Mouse (Mus musculus): Measurements from ENCODE around the gene Nif3l1.

Gene Nif3l1

GRCm38 (mm10) chr1:58458867-58459266 lies 13.9 kb downstream of the Nif3l1 start:
- DNase-seq: no peak

DNA sequence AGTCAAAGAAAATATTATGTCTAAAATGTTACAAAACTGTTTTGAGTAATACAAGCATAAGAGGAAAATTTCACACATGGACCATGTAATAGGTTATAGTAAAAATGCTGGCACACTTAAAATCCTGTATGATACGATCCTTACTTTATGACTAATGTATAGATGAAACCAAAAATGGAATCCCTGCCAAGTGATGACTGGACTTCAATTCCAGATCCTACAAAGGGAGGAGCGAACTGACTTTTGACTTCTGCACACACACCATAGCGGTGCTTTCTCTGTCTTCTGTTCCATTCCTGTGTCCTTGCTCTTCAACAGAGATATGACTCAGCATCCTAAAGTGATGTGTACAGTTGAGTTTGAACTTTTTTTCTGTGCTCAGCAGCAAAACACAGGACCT lies 15.6 kb downstream of the Nif3l1 start:
- no peak for DNase-seq

DNA sequence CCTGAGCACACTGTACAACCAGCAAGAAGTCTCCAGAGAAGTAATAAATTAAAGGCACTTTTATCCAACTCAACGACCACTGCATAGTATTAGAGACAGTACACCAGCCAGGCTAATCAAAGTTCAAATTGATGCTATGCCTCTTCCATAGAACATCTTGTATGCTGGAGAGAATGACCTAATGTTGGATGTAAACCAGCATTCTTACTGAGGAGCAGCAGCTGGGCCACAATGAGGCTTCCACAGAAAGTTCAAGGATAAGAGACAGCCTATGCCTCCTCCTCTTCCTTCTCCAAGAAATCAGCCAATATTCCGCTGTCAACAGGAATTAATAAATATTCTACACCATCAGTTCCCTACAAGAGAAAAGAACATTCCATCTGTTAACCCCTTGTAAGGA lies 19.0 kb downstream of the Nif3l1 start:
- no peak for DNase-seq

DNA sequence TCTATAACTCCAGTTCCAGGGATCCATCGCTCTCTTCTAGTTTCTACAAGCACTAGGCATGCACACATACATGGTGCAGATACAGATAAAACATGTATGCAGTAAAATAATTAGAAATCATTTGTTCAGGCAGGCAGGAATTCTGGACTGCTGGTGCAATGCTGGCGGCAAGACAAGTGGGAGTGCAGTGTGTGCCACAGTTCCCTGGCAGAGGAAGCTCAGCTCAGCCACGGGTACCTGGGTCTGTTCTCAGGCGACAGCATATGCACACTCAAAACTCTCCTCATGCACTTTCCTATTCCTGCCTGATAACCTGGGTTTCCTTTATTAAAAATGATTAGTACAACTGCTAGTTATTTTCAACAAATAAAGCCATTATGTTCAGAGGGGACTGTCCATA lies 20.1 kb downstream of the Nif3l1 start:
- DNase-seq: no peak

- DNase-seq: no peak
Measured at GRCm38 (mm10) chr1:58465561-58465960, 20.6 kb downstream of the Nif3l1 start.

- no peak for DNase-seq
Measured at GRCm38 (mm10) chr1:58475662-58476061, 30.7 kb downstream of the Nif3l1 start.

DNA sequence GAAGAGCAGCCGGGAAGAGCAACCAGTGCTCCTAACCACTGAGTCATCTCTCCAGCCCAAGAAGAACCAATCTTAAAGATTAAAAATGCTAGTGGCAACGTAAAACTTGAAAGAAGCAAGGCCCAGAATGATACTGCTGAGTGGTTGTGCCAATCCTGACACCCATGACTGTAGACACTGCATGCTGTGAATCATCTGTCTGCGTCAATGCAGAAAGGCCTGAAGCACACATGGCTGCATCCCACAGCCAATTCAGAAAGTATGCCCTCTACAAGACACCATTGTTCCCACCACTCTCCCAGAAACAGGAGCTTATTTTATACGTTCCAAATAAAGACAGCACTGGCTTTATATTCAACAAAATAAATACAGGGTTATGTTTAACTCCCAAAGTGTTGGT lies 37.7 kb downstream of the Nif3l1 start:
- DNase-seq: no peak

DNA sequence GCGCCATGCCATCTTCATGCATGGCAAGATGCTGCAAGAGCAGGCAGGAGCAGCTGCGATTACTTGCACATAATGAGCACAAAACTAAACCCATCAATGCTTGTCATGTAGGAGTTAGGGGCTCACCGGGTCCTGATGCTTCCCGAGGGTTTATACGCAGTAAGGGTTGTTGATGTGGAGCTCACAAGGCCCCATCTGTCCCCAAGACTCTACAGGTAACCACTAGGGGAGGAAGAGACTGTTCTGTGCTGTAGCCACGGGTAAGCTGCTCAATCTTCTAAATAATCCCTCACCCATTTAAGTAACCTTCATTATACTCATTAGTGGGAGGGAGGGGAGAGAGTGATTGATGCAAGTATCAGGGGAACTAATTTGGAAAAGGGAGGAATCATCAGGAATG lies 50.7 kb downstream of the Nif3l1 start:
- no peak for DNase-seq

- no peak for DNase-seq
Measured at GRCm38 (mm10) chr1:58497678-58498077, 52.7 kb downstream of the Nif3l1 start.

DNA sequence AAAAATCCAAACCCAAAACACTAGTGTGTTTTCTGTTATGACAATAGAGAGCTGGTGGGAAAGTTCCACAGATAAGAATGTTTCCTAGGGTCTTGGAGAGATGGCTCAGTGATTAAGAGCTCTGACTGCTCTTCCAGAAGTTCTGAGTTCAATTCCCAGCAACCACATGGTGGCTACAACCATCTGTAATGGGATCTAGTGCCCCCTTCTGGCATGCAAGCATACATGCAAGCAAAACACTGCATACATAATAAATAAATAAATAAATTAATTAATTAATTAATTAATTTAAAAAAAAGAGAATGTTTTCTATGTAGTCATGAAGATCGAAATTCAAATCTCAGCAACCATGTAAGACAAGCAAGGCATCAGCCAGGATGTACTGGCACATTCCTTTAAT lies 53.8 kb downstream of the Nif3l1 start:
- DNase-seq: no peak

- DNase-seq: no peak
Measured at GRCm38 (mm10) chr1:58503134-58503533, 58.2 kb downstream of the Nif3l1 start.

DNA sequence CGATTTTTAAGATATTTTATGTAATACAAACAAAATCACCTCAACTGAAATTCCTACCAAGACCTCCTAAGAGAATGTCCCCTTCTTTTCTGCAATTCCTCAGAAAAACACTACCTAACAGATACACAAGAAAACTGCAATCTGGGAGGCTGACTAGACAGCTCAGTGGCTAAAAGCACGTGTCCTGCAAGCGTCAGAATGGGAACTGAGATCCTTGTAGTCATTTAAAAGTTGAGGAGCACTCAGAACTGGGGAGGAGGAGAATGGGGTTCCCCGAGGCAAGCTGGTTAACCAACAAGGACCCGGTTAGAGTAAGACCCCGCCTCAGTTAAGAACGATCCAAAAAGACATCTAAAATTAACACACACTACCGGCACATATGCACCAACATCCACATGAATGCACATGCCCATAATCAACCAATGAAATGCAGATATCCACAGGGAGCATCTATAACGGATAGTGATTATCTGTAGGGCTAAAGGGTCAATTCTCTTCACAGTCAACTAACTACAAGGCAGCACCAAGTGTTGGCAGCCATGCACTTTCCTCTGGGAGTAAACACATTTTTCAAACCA lies 58.9 kb downstream of the Nif3l1 start:
- no peak for DNase-seq

DNA sequence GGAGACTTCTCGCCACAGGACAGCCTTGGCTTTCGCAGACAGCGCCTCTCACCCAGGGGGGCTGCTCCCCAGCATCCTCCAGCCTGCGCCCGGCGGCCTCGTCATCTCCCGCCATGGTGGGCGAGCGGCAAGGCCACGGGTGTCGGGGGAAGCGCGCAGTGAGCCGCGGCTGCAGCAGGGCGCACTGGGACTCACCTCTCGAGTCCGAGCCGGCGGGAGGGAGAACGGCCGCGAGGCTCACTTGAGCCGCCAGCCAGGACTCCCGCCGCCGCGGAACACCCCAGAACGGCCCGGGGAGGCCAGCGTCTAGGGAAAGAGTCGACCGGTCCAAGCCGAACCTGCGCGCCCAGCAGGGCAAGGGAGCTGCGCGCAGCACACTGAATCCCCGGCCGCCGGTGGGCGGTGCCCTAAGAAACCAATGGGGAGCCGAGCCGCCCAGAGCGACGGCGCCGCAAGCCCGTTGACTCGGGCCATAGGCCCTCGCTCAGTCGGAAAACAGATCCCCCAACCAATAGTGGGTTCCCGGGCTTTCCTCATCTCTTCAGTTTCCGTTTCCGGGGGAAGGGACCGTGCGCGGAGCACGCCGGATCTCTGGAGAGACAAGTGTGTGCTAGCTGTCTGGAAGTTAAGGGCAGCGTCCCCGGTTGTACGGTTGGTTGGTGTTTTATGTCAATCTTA lies 59.8 kb downstream of the Nif3l1 start, which contains the start of gene Orc2:
Gene Orc2 (minus strand): TSS at position 533 of the 678 bp plus-strand sequence.
- peak; percentile 89 for DNase-seq

DNA sequence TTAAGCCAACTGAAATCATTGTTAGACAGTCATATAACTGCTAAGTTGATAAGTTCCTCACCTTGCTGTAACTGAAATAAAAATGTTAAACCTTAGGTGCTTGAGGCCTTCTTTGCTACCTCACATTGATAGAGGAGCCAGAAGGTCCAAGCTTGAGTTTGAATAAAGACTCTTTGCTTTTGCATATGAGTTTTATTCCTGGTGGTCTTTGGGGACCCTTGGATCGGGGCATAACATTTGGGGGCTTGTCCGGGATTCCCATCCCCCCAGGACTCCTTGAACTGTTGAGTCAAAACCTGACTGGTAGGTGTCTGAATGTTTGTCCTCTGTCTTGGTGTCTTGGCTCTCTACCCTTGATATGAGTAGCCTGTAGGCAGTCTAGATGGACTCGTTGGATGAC lies 62.3 kb downstream of the Nif3l1 start:
- DNase-seq: no peak
